Mouse (Mus musculus) brain, embryonic 14.5 days (tissue): ENCODE data around the gene Cacna1d.

Experiments
- CTCF ChIP-seq: fragments of 200-500 bp; IDR thresholded peaks from 2 replicates; pipeline ENCODE4 v1.5.1; 2012; ENCODE audit warnings: inconsistent platforms, mild to moderate bottlenecking, moderate library complexity, borderline replicate concordance; ENCODE audit not compliant: insufficient read depth, insufficient read length; ENCODE audit errors: extremely low read depth
- POLR2A ChIP-seq: fragments of 200-500 bp; IDR thresholded peaks from 2 replicates; pipeline ENCODE4 v1.6.1; 2012; ENCODE audit warnings: mild to moderate bottlenecking, inconsistent platforms, borderline replicate concordance; ENCODE audit not compliant: poor library complexity, insufficient read depth, insufficient read length, severe bottlenecking; ENCODE audit errors: extremely low read depth

- no peak for TF ChIP-seq CTCF
- TF ChIP-seq POLR2A, result no peak
Observed at GRCm38 (mm10) chr14:30184445-30185152, 306.7 kb downstream of the Cacna1d start.
